Mouse (Mus musculus) frontal cortex, postnatal 36 days (tissue): ENCODE results near the gene Proser2.

Source experiments
- DNase-seq, 2 experiments: peaks; one replicate each; pipeline ENCODE4 v3.0.0; 2022; ENCODE audit warnings: low spot score in 2 of 2

Proser2 gene

GRCm38 (mm10) chr2:6129555-6130355 lies at the start of gene Proser2:
Gene Proser2, minus strand, starts transcription at chr2:6130211.
- peak; percentile 48 to 69 for DNase-seq

GRCm38 (mm10) chr2:6179749-6180117 lies 49.7 kb upstream of the Proser2 start:
- DNase-seq, result no peak

- DNase-seq, result no peak
Measured at GRCm38 (mm10) chr2:6178901-6179748, 49.1 kb upstream of the Proser2 start.

GRCm38 (mm10) chr2:6173013-6173412 lies 43.0 kb upstream of the Proser2 start:
- no peak for DNase-seq

- DNase-seq, result no peak
Measured at GRCm38 (mm10) chr2:6168560-6168959, 38.5 kb upstream of the Proser2 start.

GRCm38 (mm10) chr2:6167843-6168558 lies 38.0 kb upstream of the Proser2 start:
- DNase-seq, result peak; percentile 76 to 88

- DNase-seq, result no peak
Measured at GRCm38 (mm10) chr2:6165771-6166170, 35.8 kb upstream of the Proser2 start.

- no peak for DNase-seq
Measured at GRCm38 (mm10) chr2:6164606-6165290, 34.7 kb upstream of the Proser2 start.

- DNase-seq, result no peak
Measured at GRCm38 (mm10) chr2:6162366-6163040, 32.5 kb upstream of the Proser2 start.

GRCm38 (mm10) chr2:6159735-6160134 lies 29.7 kb upstream of the Proser2 start:
- no peak for DNase-seq

GRCm38 (mm10) chr2:6159219-6159618 lies 29.2 kb upstream of the Proser2 start:
- no peak for DNase-seq

GRCm38 (mm10) chr2:6157635-6158034 lies 27.6 kb upstream of the Proser2 start:
- DNase-seq, result no peak

- no peak for DNase-seq
Measured at GRCm38 (mm10) chr2:6157208-6157607, 27.2 kb upstream of the Proser2 start.

- DNase-seq, result no peak
Measured at GRCm38 (mm10) chr2:6149801-6150200, 19.8 kb upstream of the Proser2 start.

- DNase-seq, result no peak
Measured at GRCm38 (mm10) chr2:6146901-6147300, 16.9 kb upstream of the Proser2 start.

GRCm38 (mm10) chr2:6146257-6146656 lies 16.2 kb upstream of the Proser2 start:
- DNase-seq, result no peak

GRCm38 (mm10) chr2:6145611-6146010 lies 15.6 kb upstream of the Proser2 start:
- no peak for DNase-seq

- DNase-seq, result no peak
Measured at GRCm38 (mm10) chr2:6142915-6143654, 13.1 kb upstream of the Proser2 start.

- no peak for DNase-seq
Measured at GRCm38 (mm10) chr2:6140572-6141161, 10.7 kb upstream of the Proser2 start.

GRCm38 (mm10) chr2:6133871-6134270 lies 3.9 kb upstream of the Proser2 start:
- DNase-seq, result no peak
